Comparison of ENCODE assay signal across 15 mouse cellular contexts in genomic region chr9:63143227-63143626, GRCm38 (mm10). TPM values are rescaled to one million over a fixed set of nuclear protein-coding genes. Genes with fewer than 3 reads are reported as not detected.
DNase-seq lines count a peak whose midpoint lies in the region; ATAC-seq and TF ChIP-seq lines count a peak whose summit lies in the region.
"Had no signal": no experiment of that assay in that cellular context is flagged by ENCODE, and none has a peak within 500 bp of the region (broad histone marks: within the 10 kb centered on the region; RNA-seq: fewer than 3 reads in every experiment).

No protein-coding gene starts in this region.

- no peaks in the 10 kb centered on the region for H3K36me3 ChIP-seq in forebrain, postnatal 0 days (ENCODE audit: insufficient read depth)
- no peaks in the 10 kb centered on the region for H3K36me3 ChIP-seq in forebrain, embryonic 14.5 days (ENCODE audit: control insufficient read depth, insufficient read depth, low read length)
- no peaks in the 10 kb centered on the region for H3K36me3 ChIP-seq in midbrain, embryonic 10.5 days
- no peaks in the 10 kb centered on the region; the same call in 1 of the 2 replicates for H3K36me3 ChIP-seq in midbrain, postnatal 0 days (ENCODE audit: insufficient read depth, low read length)
- no peaks in the 10 kb centered on the region for H3K36me3 ChIP-seq in embryonic facial prominence, embryonic 15.5 days
- H3K36me3 ChIP-seq in liver, embryonic 12.5 days, result no peaks in the 10 kb centered on the region

- peak; percentile 17 for DNase-seq in forebrain, postnatal 0 days
- DNase-seq in forebrain, embryonic 14.5 days (ENCODE audit: low spot score), result no peak
- peak; percentile 46 for DNase-seq in midbrain, embryonic 10.5 days (ENCODE audit: low spot score)
- no peak for DNase-seq in midbrain, postnatal 0 days (ENCODE audit: low spot score)
- DNase-seq in naive thymus-derived CD4-positive, alpha-beta T cell, adult 2 months (ENCODE audit: low read depth), result peak; percentile 34
- no peak for DNase-seq in liver
- DNase-seq: gastrocnemius, postnatal 10 days; kidney, adult 18-20 months; liver, postnatal 0 days; spleen, adult 18-20 months; thymus, postnatal 14 days had no signal

- WGBS in forebrain, postnatal 0 days, result under 1% methylated on average over 25 of the region's 25 CpGs
- under 1% methylated on average over 25 of the region's 25 CpGs for WGBS in forebrain, embryonic 14.5 days
- WGBS in midbrain, embryonic 10.5 days, result under 1% methylated on average over 25 of the region's 25 CpGs
- WGBS in midbrain, postnatal 0 days, result under 1% methylated on average over 25 of the region's 25 CpGs
- 1% methylated on average over 25 of the region's 25 CpGs for WGBS in embryonic facial prominence, embryonic 15.5 days
- 3% methylated on average over 25 of the region's 25 CpGs for WGBS in liver, embryonic 12.5 days (ENCODE audit: insufficient replicate concordance)

- H3K9ac ChIP-seq in forebrain, postnatal 0 days, result no peak overlapping the region
- no peak overlapping the region for H3K9ac ChIP-seq in forebrain, embryonic 14.5 days (ENCODE audit: low read length)
- no peak overlapping the region for H3K9ac ChIP-seq in midbrain, postnatal 0 days (replicated peaks; ENCODE audit: low read length, poor library complexity, severe bottlenecking)
- H3K9ac ChIP-seq in embryonic facial prominence, embryonic 15.5 days, result no peak overlapping the region
- no peak overlapping the region for H3K9ac ChIP-seq in liver, embryonic 12.5 days
- H3K9ac ChIP-seq: liver, postnatal 0 days had no signal

- peaks cover 78% of the 10 kb centered on the region for H3K27me3 ChIP-seq in forebrain, postnatal 0 days (ENCODE audit: insufficient read depth, low read length)
- H3K27me3 ChIP-seq in forebrain, embryonic 14.5 days (replicated peaks; ENCODE audit: control insufficient read depth, insufficient read depth, low read length), result peaks cover 98% of the 10 kb centered on the region
- H3K27me3 ChIP-seq in midbrain, embryonic 10.5 days (ENCODE audit: low read depth, poor library complexity, severe bottlenecking), result peaks cover 100% of the 10 kb centered on the region
- H3K27me3 ChIP-seq in midbrain, postnatal 0 days (ENCODE audit: insufficient read depth, low read length), result peaks cover 89% of the 10 kb centered on the region
- peaks cover 98% of the 10 kb centered on the region for H3K27me3 ChIP-seq in embryonic facial prominence, embryonic 15.5 days
- H3K27me3 ChIP-seq in liver, embryonic 12.5 days (replicated peaks), result peaks cover 100% of the 10 kb centered on the region

- no peaks in the 10 kb centered on the region for H3K9me3 ChIP-seq in forebrain, postnatal 0 days (ENCODE audit: low read length)
- no peaks in the 10 kb centered on the region for H3K9me3 ChIP-seq in forebrain, embryonic 14.5 days (replicated peaks; ENCODE audit: control insufficient read depth, low read length)
- H3K9me3 ChIP-seq in midbrain, embryonic 10.5 days (replicated peaks), result no peaks in the 10 kb centered on the region
- H3K9me3 ChIP-seq in midbrain, postnatal 0 days (ENCODE audit: low read length), result no peaks in the 10 kb centered on the region
- H3K9me3 ChIP-seq in embryonic facial prominence, embryonic 15.5 days (replicated peaks), result no peaks in the 10 kb centered on the region
- no peaks in the 10 kb centered on the region for H3K9me3 ChIP-seq in liver, embryonic 12.5 days (replicated peaks)

- H3K27ac ChIP-seq in forebrain, postnatal 0 days (ENCODE audit: low read depth, low read length), result no peak overlapping the region
- H3K27ac ChIP-seq in forebrain, embryonic 14.5 days (ENCODE audit: low read depth, low read length), result no peak overlapping the region
- no peak overlapping the region for H3K27ac ChIP-seq in midbrain, embryonic 10.5 days (replicated peaks)
- no peak overlapping the region for H3K27ac ChIP-seq in midbrain, postnatal 0 days (ENCODE audit: low read depth, low read length)
- no peak overlapping the region for H3K27ac ChIP-seq in embryonic facial prominence, embryonic 15.5 days (replicated peaks)
- H3K27ac ChIP-seq in liver, embryonic 12.5 days, result no peak overlapping the region

- H3K4me2 ChIP-seq in forebrain, postnatal 0 days (ENCODE audit: low read depth), result no peak overlapping the region
- no peak overlapping the region for H3K4me2 ChIP-seq in forebrain, embryonic 14.5 days (ENCODE audit: low read length)
- H3K4me2 ChIP-seq in midbrain, postnatal 0 days (ENCODE audit: low read depth, low read length, poor library complexity, severe bottlenecking), result no peak overlapping the region
- no peak overlapping the region for H3K4me2 ChIP-seq in embryonic facial prominence, embryonic 15.5 days (replicated peaks)
- H3K4me2 ChIP-seq in liver, embryonic 12.5 days, result no peak overlapping the region

- ATAC-seq in forebrain, postnatal 0 days, result no peak
- ATAC-seq in forebrain, embryonic 14.5 days, result no peak
- ATAC-seq in midbrain, postnatal 0 days (ENCODE audit: low FRiP score), result no peak
- no peak for ATAC-seq in embryonic facial prominence, embryonic 15.5 days (ENCODE audit: insufficient number of reproducible peaks, low FRiP score, low TSS enrichment, low read depth)
- ATAC-seq in liver, embryonic 12.5 days, result no peak
- ATAC-seq: liver, postnatal 0 days; Patski had no signal

- H3K4me3 ChIP-seq in forebrain, postnatal 0 days (ENCODE audit: low read depth, low read length), result no peak overlapping the region
- no peak overlapping the region for H3K4me3 ChIP-seq in forebrain, embryonic 14.5 days (ENCODE audit: low read depth, low read length)
- peak overlapping the region; percentile 32; the same call in 1 of the 2 replicates for H3K4me3 ChIP-seq in midbrain, embryonic 10.5 days
- H3K4me3 ChIP-seq in midbrain, postnatal 0 days (ENCODE audit: low read depth, low read length), result no peak overlapping the region
- peak overlapping the region; percentile 17; the same call in 1 of the 2 replicates for H3K4me3 ChIP-seq in embryonic facial prominence, embryonic 15.5 days (replicated peaks)
- no peak overlapping the region for H3K4me3 ChIP-seq in liver, embryonic 12.5 days
- H3K4me3 ChIP-seq: megakaryocyte, embryonic 14.5 days had no signal

- no peaks in the 10 kb centered on the region for H3K4me1 ChIP-seq in forebrain, postnatal 0 days (ENCODE audit: insufficient read depth)
- H3K4me1 ChIP-seq in forebrain, embryonic 14.5 days (ENCODE audit: control insufficient read depth, insufficient read depth, low read length), result no peaks in the 10 kb centered on the region; the same call in 1 of the 2 replicates
- peaks cover 72% of the 10 kb centered on the region for H3K4me1 ChIP-seq in midbrain, embryonic 10.5 days
- no peaks in the 10 kb centered on the region for H3K4me1 ChIP-seq in midbrain, postnatal 0 days (ENCODE audit: insufficient read depth, low read length)
- peaks cover 72% of the 10 kb centered on the region for H3K4me1 ChIP-seq in embryonic facial prominence, embryonic 15.5 days
- H3K4me1 ChIP-seq in liver, embryonic 12.5 days, result peaks cover 28% of the 10 kb centered on the region

- TF ChIP-seq CTCF in forebrain, postnatal 0 days (IDR thresholded peaks at IDR 0.05; ENCODE audit: low read depth), result no peak
- TF ChIP-seq CTCF in midbrain, postnatal 0 days (IDR thresholded peaks at IDR 0.05), result no peak

RNA-seq across cellular contexts. Expression of gene Skor1, which starts 5.5 kb away (rescaled TPM):
- 0.69 and 1.0 TPM in 2 replicates for total RNA-seq in forebrain, postnatal 0 days (2014; rRNA removed)
- 0.30 and 0.35 TPM in 2 replicates for polyA plus RNA-seq in forebrain, postnatal 0 days (2015; fragmentation: Nextera tagmentation; extraction: Ambion mirVana)
- polyA plus RNA-seq in forebrain, embryonic 14.5 days (2014; fragmentation: Nextera tagmentation; extraction: Ambion mirVana), result 0.27 and 0.30 TPM in 2 replicates
- polyA plus RNA-seq in midbrain, embryonic 10.5 days (2016; fragmentation: Nextera tagmentation; extraction: Ambion mirVana), result 0.12 TPM in 1 of 2 replicates, not detected in the other
- total RNA-seq in midbrain, postnatal 0 days (2014; rRNA removed), result 1.2 and 5.5 TPM in 2 replicates
- polyA plus RNA-seq in midbrain, postnatal 0 days (2015; fragmentation: Nextera tagmentation; extraction: Ambion mirVana), result 0.07 and 0.26 TPM in 2 replicates
- polyA plus RNA-seq in embryonic facial prominence, embryonic 15.5 days (2015; fragmentation: Nextera tagmentation; extraction: Ambion mirVana), result 0.08 TPM in 1 of 2 replicates, not detected in the other
- polyA plus RNA-seq in liver, embryonic 12.5 days (2016; fragmentation: Nextera tagmentation; extraction: Ambion mirVana), result not detected in 2 replicates
- polyA plus RNA-seq: liver, postnatal 0 days had no signal

Comparison
In these comparisons a context has a peak if more than half of its experiments do, and no peak if none do; other contexts are left out.
1. DNase-seq: peak in forebrain, postnatal 0 days (single experiment), midbrain, embryonic 10.5 days (single experiment) and naive thymus-derived CD4-positive, alpha-beta T cell, adult 2 months (single experiment); none in forebrain, embryonic 14.5 days (single experiment), midbrain, postnatal 0 days (single experiment) and liver (single experiment).
2. H3K4me3 ChIP-seq: peak in midbrain, embryonic 10.5 days (single experiment) and embryonic facial prominence, embryonic 15.5 days (single experiment); none in forebrain, postnatal 0 days (single experiment), forebrain, embryonic 14.5 days (single experiment), midbrain, postnatal 0 days (single experiment) and liver, embryonic 12.5 days (single experiment).